Mouse (Mus musculus): ENCODE data around the gene Cabp1.
"Not testable (repeated sequence)": the region's sequence is repeated elsewhere in the genome, so short reads cannot be mapped to it uniquely, and the experiment has no call there.

Gene Cabp1

DNA sequence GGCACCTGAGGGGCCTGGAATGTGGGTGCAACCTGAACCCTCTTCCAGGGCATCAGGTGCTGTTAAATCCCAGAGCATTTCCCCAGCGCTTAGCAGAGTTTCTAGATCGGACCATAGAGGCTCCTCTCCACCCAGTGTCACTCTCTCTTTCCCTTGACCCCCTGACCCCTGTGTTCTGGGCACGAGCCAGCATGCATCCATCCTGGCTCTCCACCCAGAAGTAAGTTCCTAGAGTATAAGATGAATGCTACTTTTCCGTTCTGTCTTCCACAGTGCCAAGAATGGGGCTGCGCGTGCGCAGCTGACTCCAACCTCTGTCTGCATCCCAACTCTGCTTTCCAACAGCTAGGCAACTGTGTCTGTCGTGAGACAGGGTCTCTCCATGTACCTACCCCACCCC, 24.0 kb downstream of the Cabp1 start:
- no peak for DNase-seq (ENCODE audit: low read depth)

- no peak for DNase-seq (ENCODE audit: low read depth)
These were observed 25.4 kb downstream of the Cabp1 start for GRCm38 (mm10) chr5:115168641-115169415.

DNA sequence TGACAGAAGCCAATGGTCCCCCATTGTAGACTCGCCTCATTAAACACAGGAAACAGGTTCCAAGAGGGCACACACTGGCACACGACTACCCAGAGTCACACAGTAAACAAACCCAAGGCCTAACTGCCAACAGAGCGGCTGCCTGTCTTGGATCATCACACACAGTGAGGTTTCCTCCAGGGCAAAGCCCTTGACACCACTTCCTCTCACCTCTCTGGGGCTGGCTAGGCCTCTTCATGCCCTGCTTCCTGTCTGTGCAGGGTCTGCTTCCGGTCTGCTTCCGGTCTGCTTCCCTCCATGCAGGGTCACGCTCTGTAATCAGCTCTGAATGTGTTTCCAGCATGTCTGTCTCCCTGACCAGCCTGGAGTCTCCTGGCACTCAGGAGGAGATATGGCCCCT, 26.8 kb downstream of the Cabp1 start:
- DNase-seq (ENCODE audit: low read depth), result no peak

- no peak for DNase-seq (ENCODE audit: low read depth)
These were observed 27.4 kb downstream of the Cabp1 start for GRCm38 (mm10) chr5:115166815-115167194.

DNA sequence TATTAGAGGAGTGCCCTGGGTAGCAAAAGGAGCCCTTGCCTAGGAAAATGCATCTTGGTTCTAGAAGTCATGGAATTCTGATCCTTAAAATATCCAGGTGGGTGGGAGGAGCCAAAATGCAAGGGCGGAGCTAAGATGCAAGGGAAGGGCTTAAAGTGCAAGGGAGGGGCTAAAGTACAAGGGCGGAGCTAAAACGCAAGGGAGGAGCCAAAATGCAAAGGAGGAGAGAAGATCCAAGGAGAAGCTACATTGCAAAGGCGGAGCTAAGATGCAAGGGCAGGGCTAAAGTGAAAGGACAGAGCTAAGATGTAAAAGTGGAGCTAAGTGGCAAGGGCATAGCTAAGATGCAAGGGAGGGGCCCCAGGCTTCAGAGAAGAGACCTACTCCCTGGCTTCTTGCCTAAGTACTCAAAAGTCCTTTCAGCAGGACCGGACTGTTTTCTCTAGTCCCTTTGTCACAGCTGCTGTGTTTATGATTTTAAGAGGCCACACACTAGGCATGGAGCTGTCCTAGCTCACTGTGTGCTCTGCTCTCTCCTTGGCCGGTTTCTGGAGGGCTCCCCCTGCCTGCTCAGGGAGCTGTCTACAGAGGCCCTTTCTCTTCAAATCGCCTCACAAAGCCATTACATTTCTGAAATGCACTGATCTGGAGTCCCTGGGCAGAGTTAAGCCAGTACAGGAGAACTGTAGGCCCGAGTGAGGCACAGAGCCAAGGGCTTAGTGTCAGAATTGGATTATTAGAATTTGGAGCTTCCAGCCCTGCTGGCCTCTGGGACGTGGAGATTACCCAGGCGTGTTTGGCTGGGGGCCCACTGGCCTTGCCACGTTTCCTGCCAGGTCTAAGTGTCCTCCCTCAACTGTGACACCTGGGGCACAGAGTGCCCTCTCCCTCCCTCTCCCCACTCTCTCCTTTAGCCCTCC, 28.0 kb downstream of the Cabp1 start:
- DNase-seq (ENCODE audit: low read depth), result no peak

GRCm38 (mm10) chr5:115165351-115165750, 28.8 kb downstream of the Cabp1 start:
- DNase-seq (ENCODE audit: low read depth), result no peak

- not testable (repeated sequence) for DNase-seq (ENCODE audit: low read depth)
These were observed 29.7 kb downstream of the Cabp1 start for GRCm38 (mm10) chr5:115164446-115164845.

DNA sequence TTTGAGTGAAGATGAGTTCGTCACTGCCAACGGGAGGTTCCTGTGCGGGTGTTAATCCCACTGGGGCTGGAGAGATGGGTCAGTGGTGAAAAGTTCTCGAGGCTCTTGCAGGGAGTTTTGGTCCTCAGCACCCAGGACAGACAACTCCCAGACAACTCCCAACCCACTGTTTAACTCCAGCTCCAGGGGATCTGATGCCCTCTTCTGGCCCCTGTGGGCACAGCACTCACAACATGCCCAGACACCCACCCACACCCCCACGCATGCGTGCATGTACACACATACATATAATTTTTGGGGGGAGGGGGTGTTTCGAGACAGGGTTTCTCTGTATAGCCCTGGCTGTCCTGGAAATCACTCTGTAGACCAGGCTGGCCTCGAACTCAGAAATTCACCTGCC, 30.6 kb downstream of the Cabp1 start:
- no peak for DNase-seq (ENCODE audit: low read depth)

DNA sequence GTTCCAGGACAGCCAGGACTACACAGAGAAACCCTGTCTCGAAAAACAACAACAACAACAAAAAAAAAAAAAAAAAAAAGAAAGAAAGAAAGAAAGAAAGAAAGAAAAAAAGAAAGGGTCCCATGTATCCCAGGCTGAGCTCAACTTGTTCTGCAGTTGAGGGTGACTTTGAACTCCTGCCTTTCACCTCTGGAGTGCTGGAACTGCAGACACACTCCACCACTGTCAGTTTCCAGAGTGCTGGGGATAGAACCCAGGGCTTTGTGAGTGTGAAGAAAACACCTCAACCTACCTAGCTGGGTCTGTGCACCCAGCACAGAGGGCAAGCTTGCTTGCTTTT, 32.3 kb downstream of the Cabp1 start:
- not testable (repeated sequence) for DNase-seq (ENCODE audit: low read depth)

DNA sequence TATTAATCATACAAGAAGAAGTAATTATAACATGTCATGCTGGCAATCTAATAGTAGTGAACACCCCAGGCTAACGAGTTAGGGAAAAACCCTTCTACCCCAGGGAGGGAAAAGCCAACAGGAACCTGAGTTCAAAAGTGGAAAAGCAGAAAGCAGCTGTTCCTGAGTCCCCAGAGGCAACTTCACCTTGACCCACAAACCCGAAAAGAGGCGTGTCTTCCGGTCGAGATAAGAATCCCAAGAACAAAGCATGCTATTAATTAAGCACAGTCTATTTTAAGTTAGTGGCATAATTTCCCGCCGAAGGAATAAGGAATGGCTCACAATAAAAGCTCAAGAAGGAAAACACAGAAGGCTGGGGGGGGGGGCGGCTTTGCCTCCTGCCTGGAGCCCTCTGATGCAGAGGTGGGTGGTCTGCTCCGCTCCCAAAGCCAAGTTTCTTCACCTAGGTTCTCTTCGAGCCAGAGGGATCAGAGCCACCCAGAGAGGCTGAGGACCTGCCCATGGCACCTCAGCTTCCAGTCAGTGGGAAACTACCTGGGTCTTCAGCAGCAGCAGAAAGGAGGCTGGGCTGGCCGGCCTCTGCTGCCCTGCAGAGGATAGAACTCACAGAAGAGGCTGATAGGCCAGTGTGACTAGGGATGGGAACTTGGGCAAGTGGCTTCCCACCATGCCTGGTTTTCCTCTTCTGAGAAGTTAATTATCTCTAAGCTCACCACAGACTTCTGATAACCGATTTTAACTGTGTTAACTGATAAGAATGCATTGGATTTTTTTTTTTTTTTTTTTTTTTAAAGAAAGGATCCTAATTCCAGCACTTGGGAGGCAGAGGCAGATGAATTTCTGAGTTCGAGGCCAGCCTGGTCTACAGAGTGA, 32.9 kb downstream of the Cabp1 start:
- DNase-seq (ENCODE audit: low read depth), result no peak

DNA sequence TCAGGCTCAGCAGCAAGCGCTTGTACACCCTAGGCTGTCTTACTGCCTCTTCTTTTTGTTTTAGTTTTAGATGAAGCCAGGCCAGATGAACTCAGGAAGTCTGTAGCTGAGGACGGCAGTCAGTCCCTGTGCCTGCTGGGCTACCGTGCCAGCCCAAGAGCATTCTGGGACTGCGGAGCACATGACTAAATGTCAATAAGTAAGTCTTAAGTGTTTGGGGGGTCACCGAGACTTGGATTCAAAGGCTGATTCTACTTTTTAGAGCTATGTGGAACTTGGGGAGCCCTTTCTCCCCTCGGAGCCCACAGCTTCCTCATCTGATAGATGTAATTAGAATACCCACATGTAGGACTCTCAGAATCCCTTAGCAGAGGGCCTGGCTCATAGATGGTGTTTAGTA, 33.5 kb downstream of the Cabp1 start:
- no peak for DNase-seq (ENCODE audit: low read depth)

DNA sequence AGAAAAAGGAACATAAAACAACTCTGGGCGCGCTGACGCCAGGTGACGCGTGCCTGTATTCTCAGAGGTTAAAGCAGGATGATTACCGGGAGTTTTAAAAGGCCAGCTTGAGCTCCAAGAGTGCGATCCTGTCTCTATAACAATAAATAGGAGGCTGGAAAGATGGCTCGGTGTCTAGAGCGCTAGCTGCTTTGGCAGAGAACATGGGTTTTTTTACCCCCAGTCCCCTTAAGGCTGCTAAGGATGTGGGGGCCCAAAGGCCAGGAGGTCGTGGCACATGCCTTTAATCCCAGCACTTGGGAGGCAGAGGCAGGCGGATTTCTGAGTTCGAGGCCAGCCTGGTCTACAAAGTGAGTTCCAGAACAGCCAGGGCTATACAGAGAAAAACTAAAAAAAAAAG, 35.0 kb downstream of the Cabp1 start:
- no peak for DNase-seq (ENCODE audit: low read depth)

DNA sequence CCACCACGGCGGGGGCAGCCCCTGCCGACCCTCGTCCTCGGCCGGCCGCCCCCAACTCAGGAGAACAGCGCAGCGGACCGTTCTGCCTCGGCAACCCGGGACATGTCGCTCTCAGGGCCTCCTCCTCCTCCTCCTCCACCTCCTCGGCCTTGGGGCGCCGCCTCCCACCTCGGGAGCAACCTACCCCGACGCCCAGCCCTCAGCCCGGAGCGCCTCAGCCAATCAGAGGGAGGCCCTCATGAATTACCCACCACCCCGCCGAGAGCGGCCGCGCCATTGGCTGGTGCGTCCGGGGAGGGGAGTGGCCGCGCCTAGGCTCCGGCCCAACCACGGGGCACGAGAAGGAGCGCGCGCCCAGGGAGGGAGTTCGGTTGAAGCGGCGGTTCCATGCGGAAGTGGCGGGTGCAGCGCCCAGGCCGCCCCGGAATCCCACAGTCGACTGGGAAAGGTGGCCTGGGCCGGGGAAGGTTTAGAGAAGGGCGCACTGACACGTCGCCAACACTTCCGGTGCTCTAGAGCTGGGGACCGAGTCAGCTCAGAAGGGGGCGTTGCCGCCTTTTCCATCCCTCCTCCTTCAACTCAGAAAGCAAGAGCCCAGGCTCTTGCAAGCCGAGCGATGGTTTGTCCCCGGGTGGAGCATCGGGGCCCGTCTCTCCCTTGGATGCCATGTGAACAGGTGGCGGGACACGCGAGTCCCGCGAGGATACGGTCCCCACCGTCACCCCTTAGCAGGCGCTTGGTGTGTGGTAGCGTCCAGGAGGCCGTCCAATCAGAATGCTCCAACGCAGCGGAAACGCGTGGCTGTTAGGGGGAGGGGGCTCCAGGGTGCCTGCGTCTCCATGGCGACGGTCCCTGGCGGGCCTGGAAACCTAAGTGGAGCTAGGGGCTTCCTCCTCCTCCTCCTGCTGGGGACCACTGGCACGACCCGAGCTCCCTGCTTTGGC, 35.9 kb downstream of the Cabp1 start, which contains the start of gene Mlec:
Mlec (minus strand) TSS at position 140 of the 944 bp plus-strand sequence.
- peak; percentile 93 for DNase-seq (ENCODE audit: low read depth)

DNA sequence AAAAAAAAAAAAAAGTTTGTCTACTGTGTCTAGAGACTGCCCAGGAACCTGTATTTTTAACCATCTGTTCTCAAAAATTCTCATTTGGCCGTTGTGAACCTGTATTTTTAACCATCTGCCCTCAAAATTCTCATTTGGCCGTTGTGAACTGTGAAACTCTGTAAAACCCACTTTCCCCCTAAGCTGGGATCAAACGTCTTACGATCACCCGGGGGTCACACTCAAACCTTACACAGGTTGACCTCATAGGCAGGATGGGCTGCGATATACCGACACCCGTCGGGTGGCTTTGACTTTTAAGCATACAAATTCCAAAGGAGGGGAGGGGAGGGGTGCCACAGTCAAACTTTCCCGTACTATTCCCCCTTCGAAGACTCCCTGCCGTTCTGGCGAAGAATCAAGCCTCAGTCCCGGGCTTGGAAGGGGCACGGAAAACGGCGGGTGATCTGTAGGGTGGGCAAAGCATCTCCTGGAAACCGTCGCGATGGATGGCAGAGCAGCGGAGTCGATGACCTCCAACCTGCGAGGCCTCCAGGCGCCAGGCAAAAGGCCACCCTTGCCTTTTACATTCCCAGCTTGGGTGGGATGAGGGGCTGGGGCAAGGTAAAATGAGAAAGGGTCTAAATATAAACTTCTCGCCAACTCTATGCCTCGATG, 37.1 kb downstream of the Cabp1 start:
- no peak for DNase-seq (ENCODE audit: low read depth)

GRCm38 (mm10) chr5:115156401-115156800, 37.8 kb downstream of the Cabp1 start:
- no peak for DNase-seq (ENCODE audit: low read depth)

GRCm38 (mm10) chr5:115155831-115156230, 38.4 kb downstream of the Cabp1 start:
- no peak for DNase-seq (ENCODE audit: low read depth)

- DNase-seq (ENCODE audit: low read depth), result no peak
These were observed 39.0 kb downstream of the Cabp1 start for GRCm38 (mm10) chr5:115155156-115155631.

- no peak for DNase-seq (ENCODE audit: low read depth)
These were observed 41.8 kb downstream of the Cabp1 start for GRCm38 (mm10) chr5:115152132-115152956.

- DNase-seq (ENCODE audit: low read depth), result no peak
These were observed 42.7 kb downstream of the Cabp1 start for GRCm38 (mm10) chr5:115151457-115151856.

All from fibroblast of lung, adult 2 months (primary cell).